Mouse (Mus musculus) adrenal gland, adult 2 months (tissue): ENCODE results near the gene Efna5. TPM values are rescaled to one million over a fixed set of nuclear protein-coding genes. Genes with fewer than 3 reads are reported as not detected.

Experiments
- DNase-seq: peaks from one replicate; pipeline ENCODE4 v3.0.0; 2021
- polyA plus RNA-seq: library from polyadenylated mRNA; depleted of rRNA; stranded (reverse); fragments of >200 nt; gene quantifications from 2 replicates; pipeline ENCODE4 v1.2.3, GENCODE M21; 2012
- total RNA-seq, 2 experiments: library from RNA; stranded (reverse); gene quantifications; 2 replicates each; pipeline ENCODE4 v1.2.3; 2021

Efna5 gene
- total and polyA plus RNA-seq, 3 experiments = 3.7 to 22.6 (median 20.4) TPM

- DNase-seq = no peak
Measured at GRCm38 (mm10) chr17:62747381-62747780, 133.7 kb downstream of the Efna5 start.

GRCm38 (mm10) chr17:62746827-62747226, 134.3 kb downstream of the Efna5 start:
- no peak for DNase-seq

- no peak for DNase-seq
Measured at GRCm38 (mm10) chr17:62745286-62745685, 135.8 kb downstream of the Efna5 start.

- no peak for DNase-seq
Measured at GRCm38 (mm10) chr17:62744239-62744638, 136.9 kb downstream of the Efna5 start.

- no peak for DNase-seq
Measured at GRCm38 (mm10) chr17:62741702-62742101, 139.4 kb downstream of the Efna5 start.

- no peak for DNase-seq
Measured at GRCm38 (mm10) chr17:62741020-62741419, 140.1 kb downstream of the Efna5 start.

- no peak for DNase-seq
Measured at GRCm38 (mm10) chr17:62739993-62740392, 141.1 kb downstream of the Efna5 start.

GRCm38 (mm10) chr17:62737404-62737803, 143.7 kb downstream of the Efna5 start:
- no peak for DNase-seq

- DNase-seq = no peak
Measured at GRCm38 (mm10) chr17:62735943-62736342, 145.2 kb downstream of the Efna5 start.

- DNase-seq = no peak
Measured at GRCm38 (mm10) chr17:62734901-62735300, 146.2 kb downstream of the Efna5 start.

- DNase-seq = no peak
Measured at GRCm38 (mm10) chr17:62734067-62734466, 147.1 kb downstream of the Efna5 start.

GRCm38 (mm10) chr17:62729754-62730470, 151.2 kb downstream of the Efna5 start:
- no peak for DNase-seq

- DNase-seq = no peak
Measured at GRCm38 (mm10) chr17:62728142-62728917, 152.8 kb downstream of the Efna5 start.

- no peak for DNase-seq
Measured at GRCm38 (mm10) chr17:62726102-62726501, 155.0 kb downstream of the Efna5 start.

GRCm38 (mm10) chr17:62722962-62723361, 158.2 kb downstream of the Efna5 start:
- no peak for DNase-seq

GRCm38 (mm10) chr17:62721595-62721994, 159.5 kb downstream of the Efna5 start:
- no peak for DNase-seq

- no peak for DNase-seq
Measured at GRCm38 (mm10) chr17:62720740-62721450, 160.2 kb downstream of the Efna5 start.

GRCm38 (mm10) chr17:62717426-62718131, 163.5 kb downstream of the Efna5 start:
- DNase-seq = no peak

GRCm38 (mm10) chr17:62713455-62713854, 167.7 kb downstream of the Efna5 start:
- DNase-seq = no peak

- no peak for DNase-seq
Measured at GRCm38 (mm10) chr17:62706418-62706817, 174.7 kb downstream of the Efna5 start.

GRCm38 (mm10) chr17:62702020-62702814, 178.9 kb downstream of the Efna5 start:
- DNase-seq = no peak
